Mouse (Mus musculus) embryonic facial prominence, embryonic 11.5 days (tissue): ENCODE data around the gene Trip4. TPM values are rescaled to one million over a fixed set of nuclear protein-coding genes. Genes with fewer than 3 reads are reported as not detected.

Experiments
- ATAC-seq: fragments of 200-750 bp; cut with Nextera tagmentation; replicated peaks from 2 replicates; pipeline ENCODE4 v1.8.0; 2017; ENCODE audit warnings: low read depth; ENCODE audit not compliant: insufficient number of reproducible peaks, low FRiP score, low TSS enrichment
- DNase-seq: peaks from one replicate; pipeline ENCODE4 v3.0.0-alpha.2; 2015; ENCODE audit warnings: low spot score
- H3K27ac ChIP-seq: fragments of 300-500 bp; sonication (generic); replicated peaks from 2 replicates; pipeline ENCODE4 v1.5.1; 2014; ENCODE audit warnings: mild to moderate bottlenecking, low read depth, low read length, control low read depth
- H3K27me3 ChIP-seq: fragments of 300-500 bp; sonication (generic); 2 replicates; pipeline ENCODE4 v1.6.1; 2014; ENCODE audit warnings: mild to moderate bottlenecking, low read length, moderate library complexity, mixed read lengths; ENCODE audit not compliant: control insufficient read depth, insufficient read depth
- H3K36me3 ChIP-seq: fragments of 300-500 bp; sonication (generic); replicated peaks from 2 replicates; pipeline ENCODE4 v1.6.1; 2014; ENCODE audit warnings: low read depth, mild to moderate bottlenecking, low read length, moderate library complexity, mixed read lengths; ENCODE audit not compliant: control insufficient read depth, insufficient read depth
- H3K4me1 ChIP-seq: fragments of 300-500 bp; sonication (generic); 2 replicates; pipeline ENCODE4 v1.6.1; 2014; ENCODE audit warnings: low read length, mixed read lengths; ENCODE audit not compliant: control insufficient read depth, insufficient read depth
- H3K4me2 ChIP-seq: fragments of 300-500 bp; sonication (generic); 2 replicates; pipeline ENCODE4 v1.6.1; 2014; ENCODE audit warnings: low read depth, mild to moderate bottlenecking, control low read depth, low read length, moderate library complexity
- H3K4me3 ChIP-seq: fragments of 300-500 bp; sonication (generic); 2 replicates; pipeline ENCODE4 v1.5.1; 2014; ENCODE audit warnings: low read depth, low read length, control low read depth
- H3K9ac ChIP-seq: fragments of 300-500 bp; sonication (generic); replicated peaks from 2 replicates; pipeline ENCODE4 v1.6.1; 2014; ENCODE audit warnings: mild to moderate bottlenecking, control low read depth, low read length
- H3K9me3 ChIP-seq: fragments of 300-500 bp; sonication (generic); replicated peaks from 2 replicates; pipeline ENCODE4 v1.6.1; 2016; ENCODE audit warnings: mild to moderate bottlenecking, low read length, inconsistent platforms, mixed read lengths; ENCODE audit not compliant: control insufficient read depth
- WGBS: fragments of 180-500 bp; shearing (Covaris S2); extraction: QIAGEN DNeasy Blood & Tissue Kit; methylation state at CpG from one replicate; pipeline ENCODE4 v1.1.7; 2014; 5-methylcytosine and 5-hydroxymethylcytosine counted together
- polyA plus RNA-seq: library from polyadenylated mRNA; unstranded; fragments of >200 nt; fragmentation: Nextera tagmentation; extraction: Ambion mirVana; gene quantifications from 2 replicates; pipeline ENCODE4 v1.2.1, GENCODE M21; 2014

Gene Trip4
- polyA plus RNA-seq, 1 experiment from 2014 or later = 45.5 TPM

- H3K9me3 ChIP-seq = no peaks in the 10 kb centered on the region
- peak; percentile 61 for DNase-seq
- H3K4me1 ChIP-seq = no peaks in the 10 kb centered on the region
- H3K36me3 ChIP-seq = no peaks in the 10 kb centered on the region
- no peaks in the 10 kb centered on the region for H3K27me3 ChIP-seq
- ATAC-seq = peak; percentile 51
- WGBS = under 1% methylated on average over 34 of the region's 34 CpGs
- H3K27ac ChIP-seq = peak overlapping the region; percentile 52
- H3K9ac ChIP-seq = peak overlapping the region; percentile 78
- H3K4me3 ChIP-seq = peak overlapping the region; percentile 73
- peak overlapping the region; percentile 79 for H3K4me2 ChIP-seq
Observed at GRCm38 (mm10) chr9:65909301-65909801, 757 bp upstream of the Trip4 start.

- ATAC-seq = no peak
- DNase-seq = no peak
- H3K9me3 ChIP-seq = no peaks in the 10 kb centered on the region
- H3K9ac ChIP-seq = no peak overlapping the region
- no peaks in the 10 kb centered on the region for H3K27me3 ChIP-seq
- H3K4me2 ChIP-seq = no peak overlapping the region
- peaks cover 2% of the 10 kb centered on the region; the same call in 1 of the 2 replicates for H3K36me3 ChIP-seq
- no peak overlapping the region for H3K4me3 ChIP-seq
- H3K27ac ChIP-seq = no peak overlapping the region
- no peaks in the 10 kb centered on the region for H3K4me1 ChIP-seq
Observed at GRCm38 (mm10) chr9:65903419-65903818, 5.2 kb downstream of the Trip4 start.

DNA sequence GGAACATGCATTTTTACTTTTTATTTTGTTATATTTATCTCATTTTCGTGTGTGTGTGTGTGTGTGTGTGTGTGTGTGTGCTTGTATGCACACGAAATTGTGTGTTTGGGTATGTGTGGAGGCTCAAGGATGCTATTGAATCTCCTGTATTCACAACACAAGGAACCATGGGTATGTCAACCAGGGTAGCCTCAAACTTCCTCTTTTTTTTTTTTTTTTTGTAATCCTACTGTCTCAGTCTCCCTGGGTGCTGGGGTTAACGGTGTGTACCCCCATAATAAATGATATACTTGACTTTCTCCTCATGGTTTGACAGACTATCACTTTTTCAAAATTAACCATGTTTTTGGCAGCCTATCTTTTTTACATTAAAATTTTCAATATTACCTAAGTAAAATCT is 5.7 kb downstream of the Trip4 start:
- ATAC-seq (no peak), DNase-seq (no peak)
- Histone ChIP-seq H3K4me3 (no peak overlapping the region), H3K27ac (no peak overlapping the region), H3K27me3 (no peaks in the 10 kb centered on the region), H3K9me3 (no peaks in the 10 kb centered on the region), H3K4me1 (no peaks in the 10 kb centered on the region), H3K36me3 (peaks cover 2% of the 10 kb centered on the region; the same call in 1 of the 2 replicates), H3K4me2 (no peak overlapping the region), H3K9ac (no peak overlapping the region)
- 95% methylated on average over 3 of the region's 3 CpGs for WGBS

DNA sequence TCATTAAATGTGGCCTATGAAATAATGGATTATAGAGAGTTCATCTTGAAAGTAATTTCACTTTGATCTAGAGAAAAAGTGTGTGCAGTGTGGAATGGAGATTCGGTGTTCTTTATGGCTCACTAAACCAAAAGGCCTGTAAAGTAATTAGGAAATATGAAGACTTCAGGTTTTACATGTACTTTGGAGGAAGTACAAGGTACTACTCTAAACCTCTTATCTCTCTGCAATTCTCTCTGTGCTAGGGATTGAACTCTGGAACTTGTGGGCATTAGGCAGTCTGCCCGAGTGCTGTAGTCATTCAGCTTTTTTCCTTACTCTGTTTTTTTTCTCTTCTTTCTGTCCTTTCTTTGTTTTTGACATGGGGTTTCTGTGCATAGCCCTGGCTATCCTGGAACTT is 11.6 kb downstream of the Trip4 start:
- Histone ChIP-seq H3K36me3 (peaks cover 5% of the 10 kb centered on the region), H3K27ac (no peak overlapping the region), H3K9ac (no peak overlapping the region), H3K4me3 (no peak overlapping the region), H3K4me2 (no peak overlapping the region), H3K27me3 (no peaks in the 10 kb centered on the region), H3K4me1 (no peaks in the 10 kb centered on the region), H3K9me3 (no peaks in the 10 kb centered on the region)
- ATAC-seq (no peak), DNase-seq (no peak)
- WGBS = 86% methylated on average over 2 of the region's 2 CpGs

DNA sequence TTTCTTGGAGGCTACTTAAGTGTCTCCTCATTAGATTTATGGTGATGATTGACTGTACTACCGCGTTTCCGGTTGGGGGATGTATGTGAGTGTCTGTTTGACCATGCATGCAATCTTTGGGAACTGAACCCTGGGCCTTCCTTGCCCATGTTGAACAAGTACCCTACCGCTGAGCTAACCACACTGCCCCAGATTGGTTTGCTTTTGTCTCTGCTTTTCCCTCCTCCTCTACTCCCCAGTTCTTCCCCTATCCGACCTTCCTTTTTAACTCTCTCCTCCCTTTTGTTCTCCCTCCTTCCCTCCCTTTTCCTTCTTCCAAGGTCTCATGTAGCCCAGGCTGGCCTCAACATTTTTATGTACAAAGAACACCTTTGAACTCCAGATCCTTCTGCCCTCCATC is 17.5 kb downstream of the Trip4 start:
- peak overlapping the region; percentile 65 for H3K4me2 ChIP-seq
- H3K9ac ChIP-seq = peak overlapping the region; percentile 87
- no peaks in the 10 kb centered on the region for H3K4me1 ChIP-seq
- peak overlapping the region; percentile 76 for H3K4me3 ChIP-seq
- H3K27me3 ChIP-seq = no peaks in the 10 kb centered on the region
- peak; percentile 52 for DNase-seq
- H3K9me3 ChIP-seq = no peaks in the 10 kb centered on the region
- H3K27ac ChIP-seq = no peak overlapping the region; the same call in 1 of the 2 replicates
- WGBS = 3% methylated on average over 5 of the region's 5 CpGs
- no peak for ATAC-seq
- peaks cover 2% of the 10 kb centered on the region for H3K36me3 ChIP-seq

DNA sequence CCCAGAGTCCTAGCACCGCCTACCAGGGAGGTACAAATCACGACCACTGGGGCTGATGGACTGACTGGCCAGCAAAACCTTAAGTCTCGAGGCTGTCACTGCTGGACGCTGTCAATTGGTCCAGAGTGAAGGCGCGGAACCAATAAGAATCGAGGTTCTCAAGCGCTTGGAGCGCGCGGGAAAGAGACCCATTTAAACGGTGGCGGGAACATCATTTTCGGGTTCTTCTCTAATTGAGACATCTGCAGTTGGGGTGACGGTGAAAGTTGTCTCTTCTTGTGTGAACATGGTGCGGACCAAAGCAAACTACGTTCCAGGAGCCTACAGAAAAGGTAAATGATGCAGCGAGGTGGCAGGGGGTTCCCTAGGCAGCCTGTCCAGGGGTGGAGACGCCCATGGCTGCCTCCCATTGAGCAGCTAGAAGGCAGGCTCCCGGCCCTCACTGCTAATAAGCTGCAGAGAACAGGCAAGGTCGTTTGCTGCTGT is 18.4 kb downstream of the Trip4 start, which contains the start of gene Pclaf:
Pclaf (plus strand) TSS at position 95 of the 486 bp plus-strand sequence.
- WGBS = 0% methylated on average over 21 of the region's 21 CpGs
- Histone ChIP-seq H3K9me3 (no peaks in the 10 kb centered on the region), H3K9ac (peak within 1 kb of the TSS; percentile 87), H3K27me3 (no peaks in the 10 kb centered on the region), H3K36me3 (peaks cover 2% of the 10 kb centered on the region), H3K4me2 (peak within 1 kb of the TSS; percentile 65), H3K4me1 (no peaks in the 10 kb centered on the region), H3K27ac (peak within 1 kb of the TSS; percentile 20; the same call in 1 of the 2 replicates), H3K4me3 (peak within 1 kb of the TSS; percentile 76)
- ATAC-seq = peak; percentile 96
- DNase-seq = peak; percentile 95

DNA sequence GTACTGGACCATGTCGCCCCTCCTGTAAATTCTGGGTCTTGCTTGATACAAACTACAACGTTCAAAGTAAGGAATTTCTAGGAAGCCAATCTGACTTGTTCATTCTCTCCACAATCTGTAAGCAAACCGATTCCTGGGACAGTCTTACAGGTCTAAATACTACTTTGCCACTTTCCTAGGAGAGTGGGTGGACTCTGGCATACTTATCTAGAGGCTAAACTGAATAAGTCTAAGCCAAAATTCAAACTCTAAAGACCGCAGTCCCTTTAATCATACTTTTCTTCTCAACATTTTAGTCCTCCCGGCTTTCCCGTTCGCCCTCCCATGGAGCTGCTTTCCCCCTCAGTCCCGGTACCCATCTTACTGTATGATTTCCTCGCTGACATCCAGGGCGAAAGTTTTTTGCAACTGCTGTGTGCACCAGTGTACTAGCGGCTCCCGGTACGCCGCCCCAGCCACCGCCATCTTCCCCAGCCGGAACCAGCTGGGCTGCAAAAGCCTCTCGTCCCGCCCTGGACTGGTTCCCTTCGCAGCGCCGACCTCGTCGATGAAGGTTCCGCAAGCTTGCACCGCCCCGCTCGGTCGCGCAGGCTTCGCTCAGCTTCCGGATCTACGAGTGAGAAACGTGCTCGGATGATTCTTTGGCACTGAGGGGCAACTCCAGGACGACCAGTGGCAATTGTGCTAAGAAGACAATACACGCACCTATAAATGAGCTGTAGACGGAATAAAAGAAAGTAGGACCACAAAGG is 23.9 kb downstream of the Trip4 start:
- Histone ChIP-seq H3K27ac (no peak overlapping the region; the same call in 1 of the 2 replicates), H3K4me1 (no peaks in the 10 kb centered on the region), H3K4me3 (peak overlapping the region; percentile 71), H3K4me2 (peak overlapping the region; percentile 39), H3K36me3 (no peaks in the 10 kb centered on the region), H3K27me3 (no peaks in the 10 kb centered on the region), H3K9ac (peak overlapping the region; percentile 81), H3K9me3 (no peaks in the 10 kb centered on the region)
- ATAC-seq (peak; percentile 94), DNase-seq (peak; percentile 94)
- WGBS = under 1% methylated on average over 37 of the region's 37 CpGs

GRCm38 (mm10) chr9:65859656-65860055 is 48.9 kb downstream of the Trip4 start:
- ATAC-seq (no peak), DNase-seq (no peak)
- no peaks in the 10 kb centered on the region for H3K9me3 ChIP-seq
- H3K27ac ChIP-seq = no peak overlapping the region
- H3K9ac ChIP-seq = no peak overlapping the region
- no peak overlapping the region for H3K4me3 ChIP-seq
- H3K4me2 ChIP-seq = no peak overlapping the region
- 79% methylated on average over 1 of the region's 1 CpGs for WGBS
- H3K27me3 ChIP-seq = no peaks in the 10 kb centered on the region
- H3K4me1 ChIP-seq = no peaks in the 10 kb centered on the region
- H3K36me3 ChIP-seq = no peaks in the 10 kb centered on the region; the same call in 1 of the 2 replicates
